Mouse (Mus musculus) lung, embryonic 16.5 days (tissue): ENCODE measurements at regions not wholly inside any gene's neighbourhood (a gene's known extent, or its start where the extent isn't known, plus 50 kb on each side); places are given as distances from the start of the nearest gene placed in this dataset.

Experiments
- ATAC-seq: fragments of 200-750 bp; cut with Nextera tagmentation; 2 replicates; pipeline ENCODE4 v1.8.0; 2017; ENCODE audit warnings: low read depth, mild to moderate bottlenecking, moderate library complexity
- H3K27ac ChIP-seq: fragments of 300-500 bp; sonication (generic); 2 replicates; pipeline ENCODE4 v1.5.1; 2014; ENCODE audit warnings: mild to moderate bottlenecking, control low read depth, low read length
- H3K27me3 ChIP-seq: fragments of 300-500 bp; sonication (generic); 2 replicates; pipeline ENCODE4 v1.6.1; 2014; ENCODE audit warnings: low read depth, low read length, mixed read lengths; ENCODE audit not compliant: control insufficient read depth, insufficient read depth
- H3K36me3 ChIP-seq: fragments of 300-500 bp; sonication (generic); 2 replicates; pipeline ENCODE4 v1.6.1; 2014; ENCODE audit warnings: low read length; ENCODE audit not compliant: control insufficient read depth, insufficient read depth
- H3K4me1 ChIP-seq: fragments of 300-500 bp; sonication (generic); replicated peaks from 2 replicates; pipeline ENCODE4 v1.6.1; 2014; ENCODE audit warnings: low read length, mixed read lengths; ENCODE audit not compliant: control insufficient read depth, insufficient read depth
- H3K4me2 ChIP-seq: fragments of 300-500 bp; sonication (generic); 2 replicates; pipeline ENCODE4 v1.6.1; 2014; ENCODE audit warnings: low read depth, low read length, control low read depth
- H3K4me3 ChIP-seq: fragments of 300-500 bp; sonication (generic); 2 replicates; pipeline ENCODE4 v1.5.1; 2014; ENCODE audit warnings: mild to moderate bottlenecking, low read length, control low read depth
- H3K9ac ChIP-seq: fragments of 300-500 bp; sonication (generic); 2 replicates; pipeline ENCODE4 v1.6.1; 2014; ENCODE audit warnings: low read length, control low read depth
- H3K9me3 ChIP-seq: fragments of 300-500 bp; sonication (generic); 2 replicates; pipeline ENCODE4 v1.6.1; 2016; ENCODE audit warnings: low read length; ENCODE audit not compliant: control insufficient read depth
- WGBS: fragments of 180-500 bp; shearing (Covaris S2); extraction: QIAGEN DNeasy Blood & Tissue Kit; methylation state at CpG from one replicate; pipeline ENCODE4 v1.1.7; 2014; 5-methylcytosine and 5-hydroxymethylcytosine counted together

DNA sequence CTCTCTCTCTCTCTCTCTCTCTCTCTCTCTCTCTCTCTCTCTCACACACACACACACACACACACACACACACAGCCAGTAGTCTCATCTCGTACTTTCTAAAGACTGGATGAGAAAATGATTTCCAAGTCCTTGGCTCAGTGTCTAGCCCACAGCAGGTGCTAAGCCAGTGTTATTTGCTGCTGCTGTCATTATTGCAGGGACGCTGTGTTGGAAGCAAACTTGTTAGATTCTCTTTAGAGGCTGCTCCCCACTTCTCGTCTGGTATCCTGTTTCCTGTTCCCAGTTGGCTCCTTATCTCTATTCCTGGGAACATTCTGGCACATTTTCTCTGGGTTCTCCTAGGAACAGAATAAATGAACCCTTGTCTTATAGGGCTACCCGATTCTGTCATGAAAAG lies 122.5 kb upstream of the Chd6 start:
- H3K4me3 ChIP-seq = no peak overlapping the region
- H3K4me1 ChIP-seq = no peaks in the 10 kb centered on the region
- no peak overlapping the region for H3K27ac ChIP-seq
- no peak for ATAC-seq
- H3K9ac ChIP-seq = no peak overlapping the region
- H3K36me3 ChIP-seq = no peaks in the 10 kb centered on the region
- WGBS = 30% methylated on average over 4 of the region's 4 CpGs
- no peak overlapping the region for H3K4me2 ChIP-seq
- no peaks in the 10 kb centered on the region for H3K27me3 ChIP-seq
- H3K9me3 ChIP-seq = no peaks in the 10 kb centered on the region

DNA sequence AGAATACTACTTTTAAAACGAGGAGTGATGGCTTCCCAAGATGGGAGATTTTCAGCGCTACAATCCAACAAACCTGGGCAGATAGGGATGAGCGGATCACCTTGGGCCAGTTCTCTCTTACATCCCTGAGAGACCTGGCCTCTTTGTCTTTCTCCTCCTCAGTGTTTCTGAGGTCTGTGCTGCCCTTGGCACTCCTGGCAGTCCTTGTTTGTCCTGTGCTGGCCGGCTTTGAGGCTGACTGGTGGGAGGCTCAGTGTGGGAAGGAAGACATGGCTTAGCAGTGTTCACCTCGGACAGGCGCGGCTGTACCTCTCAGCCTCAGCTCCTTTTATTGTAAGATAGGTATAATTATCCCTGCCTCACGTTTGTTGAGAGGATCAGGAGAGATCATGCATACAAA lies 106.9 kb upstream of the Chd6 start:
- Histone ChIP-seq H3K27ac (no peak overlapping the region), H3K4me1 (0 out of 2 replicates have a peak, but pooled peaks cover 4% of the 10 kb centered on the region), H3K9me3 (no peaks in the 10 kb centered on the region), H3K9ac (no peak overlapping the region), H3K4me3 (no peak overlapping the region), H3K27me3 (no peaks in the 10 kb centered on the region), H3K36me3 (no peaks in the 10 kb centered on the region), H3K4me2 (no peak overlapping the region)
- WGBS = 70% methylated on average over 8 of the region's 8 CpGs
- no peak for ATAC-seq

DNA sequence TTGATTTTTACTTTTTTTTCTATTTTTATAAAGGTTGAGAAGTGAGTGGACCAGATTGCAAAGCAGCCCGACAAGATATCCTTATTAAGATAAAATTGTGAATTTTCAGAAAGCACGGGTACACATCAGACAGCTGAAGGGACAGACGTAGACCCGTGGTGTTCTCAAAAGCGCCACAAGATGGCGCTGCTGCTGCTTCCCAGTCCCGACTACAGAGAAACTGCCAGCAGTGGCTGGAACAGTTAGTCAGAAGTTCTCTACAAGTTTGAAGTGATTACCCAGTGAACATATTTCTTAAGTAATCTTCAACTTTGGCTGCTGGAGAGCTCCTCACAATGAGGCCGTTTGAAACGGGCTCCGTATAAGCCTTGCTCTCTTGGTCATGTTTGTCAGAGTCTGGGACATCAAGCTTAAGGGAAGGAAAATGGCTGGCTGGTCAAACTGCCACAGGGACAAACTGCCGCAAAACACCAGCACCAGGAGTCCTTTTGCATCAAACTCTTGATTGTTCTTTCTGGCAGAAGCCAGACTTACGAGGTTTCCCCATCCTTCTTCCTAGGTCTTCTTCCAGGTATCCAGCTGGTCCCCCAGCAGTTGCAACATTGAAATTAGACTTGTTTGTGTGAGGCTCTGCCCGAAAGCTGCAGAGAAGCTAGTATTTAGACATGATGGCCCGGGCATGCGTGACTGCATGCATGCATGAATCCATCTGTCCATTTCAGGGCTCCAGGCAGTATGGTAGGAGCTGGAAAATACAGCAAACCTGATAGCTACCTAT lies 106.0 kb upstream of the Chd6 start:
- Histone ChIP-seq H3K9ac (no peak overlapping the region), H3K4me1 (0 out of 2 replicates have a peak, but pooled peaks cover 4% of the 10 kb centered on the region), H3K9me3 (no peaks in the 10 kb centered on the region), H3K27ac (no peak overlapping the region), H3K27me3 (no peaks in the 10 kb centered on the region), H3K4me3 (no peak overlapping the region), H3K4me2 (no peak overlapping the region), H3K36me3 (no peaks in the 10 kb centered on the region)
- WGBS = 21% methylated on average over 15 of the region's 15 CpGs
- ATAC-seq = peak; percentile 81

DNA sequence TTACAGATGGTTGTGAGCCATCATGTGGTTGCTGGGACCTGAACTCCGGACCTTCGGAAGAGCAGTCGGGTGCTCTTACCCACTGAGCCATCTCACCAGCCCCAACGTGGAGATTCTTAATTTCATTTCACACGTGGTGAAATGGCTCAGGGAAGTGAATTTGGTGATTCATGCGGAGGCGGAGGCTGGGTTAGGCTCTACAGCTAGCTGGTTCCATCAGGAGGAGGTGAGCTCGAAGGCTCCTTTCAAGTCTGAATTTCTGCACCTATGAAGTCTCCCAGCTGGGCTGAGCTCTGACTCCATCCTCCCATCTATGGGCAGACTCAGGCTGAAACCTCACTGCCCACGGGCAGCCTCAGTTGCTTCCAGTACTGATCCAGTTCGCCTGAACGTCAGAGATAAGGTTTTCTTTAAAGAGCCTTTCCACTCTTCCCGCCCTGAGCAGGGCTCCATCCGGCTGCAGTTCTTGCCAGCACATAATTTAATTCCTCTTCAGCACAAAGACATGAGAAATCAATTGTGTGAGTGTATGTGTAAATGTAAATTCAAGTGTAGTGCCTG lies 103.5 kb upstream of the Chd6 start:
- no peaks in the 10 kb centered on the region for H3K9me3 ChIP-seq
- no peak overlapping the region for H3K9ac ChIP-seq
- 68% methylated on average over 13 of the region's 13 CpGs for WGBS
- H3K4me3 ChIP-seq = no peak overlapping the region
- no peaks in the 10 kb centered on the region for H3K36me3 ChIP-seq
- ATAC-seq = no peak
- 0 out of 2 replicates have a peak, but pooled peaks cover 4% of the 10 kb centered on the region for H3K4me1 ChIP-seq
- H3K4me2 ChIP-seq = no peak overlapping the region
- no peaks in the 10 kb centered on the region for H3K27me3 ChIP-seq
- H3K27ac ChIP-seq = no peak overlapping the region

DNA sequence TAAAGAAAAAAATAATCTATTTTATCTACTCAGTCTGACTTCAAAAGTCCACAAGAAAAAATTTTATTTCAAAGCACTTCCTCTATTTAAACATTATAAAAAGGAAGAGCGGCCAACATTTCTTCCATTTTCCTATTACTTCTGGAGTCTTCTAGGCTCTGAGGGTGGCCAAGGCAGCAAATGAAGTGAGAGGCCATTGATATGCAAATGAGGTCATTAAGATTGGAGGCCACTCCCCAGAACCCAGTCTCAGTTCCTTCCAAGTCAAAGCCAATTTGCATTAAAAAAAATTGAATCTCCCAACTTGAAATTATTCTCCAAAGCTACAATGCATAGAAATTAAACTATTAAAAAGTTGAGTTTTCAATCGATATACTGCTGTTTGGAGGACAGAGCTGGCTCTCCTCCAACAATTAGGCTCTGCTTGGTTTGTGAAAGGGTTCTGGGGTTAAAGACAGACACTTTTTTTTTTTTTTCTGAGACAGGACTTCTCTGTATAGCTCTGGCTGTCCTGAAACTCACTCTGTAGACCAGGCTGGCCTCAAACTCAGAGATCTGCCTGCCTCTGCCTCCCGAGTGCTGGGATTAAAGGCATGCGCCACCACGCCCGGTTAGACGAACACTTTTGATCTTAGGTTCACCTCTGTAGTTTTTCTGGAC lies 88.0 kb upstream of the Chd6 start:
- H3K36me3 ChIP-seq = no peaks in the 10 kb centered on the region
- no peaks in the 10 kb centered on the region for H3K27me3 ChIP-seq

DNA sequence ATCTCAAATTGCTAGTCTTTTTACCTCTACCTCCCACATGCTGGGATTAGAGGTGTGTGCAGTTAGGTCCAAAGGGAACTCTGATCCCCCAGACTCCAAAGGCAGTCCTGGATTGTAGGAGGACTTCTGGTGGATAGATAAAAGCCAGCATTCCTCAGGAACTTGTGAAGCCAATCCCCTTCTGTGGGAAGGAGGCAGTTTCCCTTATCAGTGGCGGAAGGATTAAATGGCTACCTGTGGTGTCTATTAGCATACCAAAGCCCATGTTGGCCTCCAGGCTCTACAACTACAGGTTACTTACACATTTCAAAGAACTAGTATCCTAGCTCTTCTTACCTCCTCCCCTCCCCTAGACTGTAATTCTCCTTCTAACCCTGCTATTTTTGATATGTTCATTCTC lies 78.6 kb upstream of the Chd6 start:
- H3K9me3 ChIP-seq = no peaks in the 10 kb centered on the region
- no peak overlapping the region for H3K27ac ChIP-seq
- H3K36me3 ChIP-seq = no peaks in the 10 kb centered on the region
- ATAC-seq = no peak
- H3K4me3 ChIP-seq = no peak overlapping the region
- H3K9ac ChIP-seq = no peak overlapping the region
- H3K4me2 ChIP-seq = no peak overlapping the region
- 22% methylated on average over 1 of the region's 1 CpGs for WGBS
- H3K27me3 ChIP-seq = no peaks in the 10 kb centered on the region
- H3K4me1 ChIP-seq = no peaks in the 10 kb centered on the region

More for the DNA sequence above, 88.0 kb upstream of the Chd6 start:
- Histone ChIP-seq H3K4me3 (no peak overlapping the region), H3K4me1 (no peaks in the 10 kb centered on the region), H3K9me3 (no peaks in the 10 kb centered on the region), H3K27ac (no peak overlapping the region), H3K9ac (no peak overlapping the region), H3K4me2 (no peak overlapping the region)
- no peak for ATAC-seq
- 88% methylated on average over 7 of the region's 7 CpGs for WGBS

DNA sequence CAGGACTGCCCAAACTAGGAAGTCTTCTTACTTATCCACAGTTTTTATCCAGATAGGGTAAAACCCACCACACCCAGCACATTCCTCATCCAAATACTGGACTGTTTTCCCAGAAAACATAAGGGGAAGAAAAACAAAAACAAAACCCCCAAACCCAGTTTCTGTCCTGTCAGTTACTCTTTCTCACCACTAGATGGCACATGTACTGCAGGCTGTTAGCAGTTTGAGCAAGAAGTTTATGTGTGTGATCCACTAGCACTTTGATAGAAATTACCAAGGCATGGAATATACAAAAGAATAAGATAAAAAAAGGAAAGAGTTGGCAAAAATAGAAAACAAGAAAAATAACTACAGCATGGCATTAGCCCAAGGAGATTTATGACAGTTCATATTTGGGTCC lies 76.2 kb upstream of the Chd6 start:
- Histone ChIP-seq H3K4me1 (no peaks in the 10 kb centered on the region), H3K4me3 (no peak overlapping the region), H3K27ac (no peak overlapping the region), H3K9me3 (no peaks in the 10 kb centered on the region), H3K27me3 (no peaks in the 10 kb centered on the region), H3K9ac (no peak overlapping the region), H3K36me3 (no peaks in the 10 kb centered on the region), H3K4me2 (no peak overlapping the region)
- no peak for ATAC-seq

DNA sequence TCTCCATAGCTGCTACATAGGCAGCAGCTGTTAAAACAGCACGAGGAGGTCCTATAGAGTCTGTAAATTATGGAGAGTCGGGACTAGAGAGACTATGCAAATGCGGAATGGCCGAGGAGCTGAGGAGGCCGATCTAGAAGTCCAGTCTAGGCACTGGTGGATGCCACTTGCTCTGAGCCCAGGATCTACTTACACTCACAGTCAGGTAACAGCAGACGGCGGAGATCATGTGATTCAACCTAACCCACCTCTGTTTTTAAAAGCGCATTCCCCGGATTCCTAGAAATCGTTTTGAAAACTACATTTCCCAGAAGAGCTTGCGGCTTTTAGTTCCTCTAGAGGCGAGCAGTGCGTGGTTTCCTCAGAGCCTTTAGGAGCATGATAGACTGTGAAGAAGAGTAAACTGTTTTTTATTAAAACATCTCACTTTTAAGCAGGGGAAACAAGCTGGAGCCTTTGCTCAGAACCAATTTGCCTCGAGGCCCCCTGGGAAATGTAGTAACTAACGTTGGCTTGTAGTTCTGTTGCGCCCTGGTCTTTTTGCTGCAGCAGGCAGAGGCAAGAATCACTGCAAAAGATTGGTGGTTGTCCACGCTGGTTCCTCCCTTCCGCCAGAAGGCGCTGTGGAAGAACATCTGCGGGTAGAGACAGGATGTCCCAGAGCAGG lies 68.6 kb upstream of the Chd6 start:
- Histone ChIP-seq H3K36me3 (no peaks in the 10 kb centered on the region), H3K4me3 (peak overlapping the region; percentile 55), H3K27ac (peak overlapping the region; percentile 73), H3K4me2 (peak overlapping the region; percentile 61), H3K4me1 (no peaks in the 10 kb centered on the region), H3K9ac (peak overlapping the region; percentile 57), H3K9me3 (0 out of 2 replicates have a peak, but pooled peaks cover 2% of the 10 kb centered on the region), H3K27me3 (no peaks in the 10 kb centered on the region)
- WGBS = 2% methylated on average over 20 of the region's 20 CpGs
- ATAC-seq = peak; percentile 90

DNA sequence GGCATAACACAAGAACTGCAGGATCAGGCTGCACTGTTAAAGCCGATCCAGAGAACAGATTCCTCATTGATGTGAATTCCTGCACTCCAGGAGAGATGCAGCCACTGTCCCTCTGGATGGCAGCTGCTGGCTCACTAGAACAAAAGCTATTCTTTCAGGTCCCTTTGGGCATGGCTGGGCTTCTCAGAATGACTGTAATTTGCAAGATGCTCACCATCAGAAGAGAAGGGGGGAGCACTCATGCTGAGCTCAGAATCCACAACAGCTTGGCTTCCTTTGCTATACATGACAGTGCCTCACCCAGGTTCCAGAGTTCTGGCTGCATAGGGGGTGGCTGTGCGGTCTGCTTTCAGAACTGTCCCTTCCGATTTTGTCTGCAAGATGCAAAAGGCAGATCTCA lies 57.8 kb upstream of the Chd6 start:
- Histone ChIP-seq H3K9ac (no peak overlapping the region), H3K4me1 (peaks cover 7% of the 10 kb centered on the region), H3K36me3 (no peaks in the 10 kb centered on the region), H3K4me3 (no peak overlapping the region), H3K27ac (no peak overlapping the region), H3K4me2 (no peak overlapping the region), H3K27me3 (no peaks in the 10 kb centered on the region), H3K9me3 (no peaks in the 10 kb centered on the region)
- 40% methylated on average over 3 of the region's 3 CpGs for WGBS
- no peak for ATAC-seq
